Mouse (Mus musculus): ENCODE measurements at regions not wholly inside any gene's neighbourhood (a gene's known extent, or its start where the extent isn't known, plus 50 kb on each side); places are given as distances from the start of the nearest gene placed in this dataset.

- TF ChIP-seq CTCF (IDR thresholded peaks at IDR 0.05; ENCODE audit: extremely low read depth, insufficient read depth, insufficient read length, insufficient replicate concordance) (no peak), POLR2A (IDR thresholded peaks at IDR 0.05; ENCODE audit: low read depth, low read length) (no peak)
These were observed 66.5 kb upstream of the 4933415F23Rik start for GRCm38 (mm10) chr1:23168504-23168903.

All from spleen, adult 2 months (tissue).